Mouse (Mus musculus) kidney, embryonic 16.5 days (tissue): ENCODE measurements around the gene Stox2. TPM values are rescaled to one million over a fixed set of nuclear protein-coding genes. Genes with fewer than 3 reads are reported as not detected.

Source experiments
- ATAC-seq: fragments of 200-750 bp; cut with Nextera tagmentation; 2 replicates; pipeline ENCODE4 v1.8.0; 2017; ENCODE audit warnings: moderate TSS enrichment; ENCODE audit not compliant: low FRiP score, low TSS enrichment
- H3K27ac ChIP-seq: fragments of 300-500 bp; sonication (generic); 2 replicates; pipeline ENCODE4 v1.5.1; 2014; ENCODE audit warnings: low read length
- H3K27me3 ChIP-seq: fragments of 300-500 bp; sonication (generic); 2 replicates; pipeline ENCODE4 v1.6.1; 2014; ENCODE audit warnings: low read length, control low read depth, mixed read lengths; ENCODE audit not compliant: insufficient read depth
- H3K36me3 ChIP-seq: fragments of 300-500 bp; sonication (generic); 2 replicates; pipeline ENCODE4 v1.6.1; 2014; ENCODE audit warnings: low read length, control low read depth, mixed read lengths; ENCODE audit not compliant: insufficient read depth
- H3K4me1 ChIP-seq: fragments of 300-500 bp; sonication (generic); 2 replicates; pipeline ENCODE4 v1.6.1; 2014; ENCODE audit warnings: low read length, control low read depth, mixed read lengths; ENCODE audit not compliant: insufficient read depth
- H3K4me2 ChIP-seq: fragments of 300-500 bp; sonication (generic); replicated peaks from 2 replicates; pipeline ENCODE4 v1.6.1; 2014; ENCODE audit warnings: low read depth, low read length
- H3K4me3 ChIP-seq: fragments of 300-500 bp; sonication (generic); 2 replicates; pipeline ENCODE4 v1.5.1; 2014; ENCODE audit warnings: mild to moderate bottlenecking, low read length
- H3K9ac ChIP-seq: fragments of 300-500 bp; sonication (generic); replicated peaks from 2 replicates; pipeline ENCODE4 v1.6.1; 2014; ENCODE audit warnings: low read length
- H3K9me3 ChIP-seq: fragments of 300-500 bp; sonication (generic); 2 replicates; pipeline ENCODE4 v1.6.1; 2016; ENCODE audit warnings: low read length, control low read depth
- WGBS: fragments of 180-500 bp; shearing (Covaris S2); extraction: QIAGEN DNeasy Blood & Tissue Kit; methylation state at CpG from one replicate; pipeline ENCODE4 v1.1.7; 2014; 5-methylcytosine and 5-hydroxymethylcytosine counted together
- polyA plus RNA-seq: library from polyadenylated mRNA; unstranded; fragments of >200 nt; fragmentation: Nextera tagmentation; extraction: Ambion mirVana; gene quantifications from 2 replicates; pipeline ENCODE4 v1.2.1, GENCODE M21; 2015

The Stox2 gene
- polyA plus RNA-seq, 1 experiment from 2014 or later, result 9.4 TPM

- 92% methylated on average over 5 of the region's 5 CpGs for WGBS
- Histone ChIP-seq H3K9ac (no peak overlapping the region), H3K36me3 (no peaks in the 10 kb centered on the region), H3K9me3 (no peaks in the 10 kb centered on the region), H3K4me1 (peaks cover 24% of the 10 kb centered on the region), H3K27ac (no peak overlapping the region), H3K4me2 (no peak overlapping the region), H3K4me3 (no peak overlapping the region), H3K27me3 (no peaks in the 10 kb centered on the region)
- ATAC-seq, result no peak
Measured at GRCm38 (mm10) chr8:47384151-47384550, 62.0 kb downstream of the Stox2 start.

- H3K36me3 ChIP-seq, result no peaks in the 10 kb centered on the region
- ATAC-seq, result no peak
- no peaks in the 10 kb centered on the region for H3K9me3 ChIP-seq
- H3K4me3 ChIP-seq, result no peak overlapping the region
- no peak overlapping the region for H3K4me2 ChIP-seq
- H3K4me1 ChIP-seq, result peaks cover 23% of the 10 kb centered on the region
- 90% methylated on average over 9 of the region's 9 CpGs for WGBS
- H3K27ac ChIP-seq, result no peak overlapping the region
- no peaks in the 10 kb centered on the region for H3K27me3 ChIP-seq
- H3K9ac ChIP-seq, result no peak overlapping the region
Measured at GRCm38 (mm10) chr8:47383632-47384031, 62.5 kb downstream of the Stox2 start.

DNA sequence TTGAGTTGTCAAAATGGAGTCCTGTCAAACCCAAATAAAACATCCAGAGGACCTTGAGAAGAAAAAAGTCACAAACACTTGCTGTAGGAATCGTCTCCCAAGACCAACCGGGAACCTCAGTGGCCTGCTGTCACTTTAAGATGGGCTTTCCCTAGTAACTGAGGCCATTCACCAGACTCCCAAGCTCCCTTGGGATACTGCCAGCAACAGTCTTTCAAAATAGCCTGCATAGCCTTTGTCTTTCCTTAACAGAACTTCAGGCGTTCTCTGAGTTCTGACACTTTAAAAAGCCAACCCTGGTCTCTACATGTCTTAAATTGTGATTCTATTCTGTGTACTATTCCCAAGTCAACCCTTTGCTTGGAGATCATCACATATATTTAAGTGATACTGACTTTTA is 64.9 kb downstream of the Stox2 start:
- no peak overlapping the region for H3K9ac ChIP-seq
- no peaks in the 10 kb centered on the region for H3K36me3 ChIP-seq
- H3K9me3 ChIP-seq, result peaks cover 4% of the 10 kb centered on the region; the same call in 1 of the 2 replicates
- H3K27ac ChIP-seq, result peak overlapping the region; percentile 22
- no peak overlapping the region for H3K4me3 ChIP-seq
- WGBS, result 52% methylated on average over 3 of the region's 3 CpGs
- no peak for ATAC-seq
- H3K27me3 ChIP-seq, result no peaks in the 10 kb centered on the region
- H3K4me1 ChIP-seq, result peaks cover 14% of the 10 kb centered on the region; the same call in 1 of the 2 replicates
- H3K4me2 ChIP-seq, result no peak overlapping the region

DNA sequence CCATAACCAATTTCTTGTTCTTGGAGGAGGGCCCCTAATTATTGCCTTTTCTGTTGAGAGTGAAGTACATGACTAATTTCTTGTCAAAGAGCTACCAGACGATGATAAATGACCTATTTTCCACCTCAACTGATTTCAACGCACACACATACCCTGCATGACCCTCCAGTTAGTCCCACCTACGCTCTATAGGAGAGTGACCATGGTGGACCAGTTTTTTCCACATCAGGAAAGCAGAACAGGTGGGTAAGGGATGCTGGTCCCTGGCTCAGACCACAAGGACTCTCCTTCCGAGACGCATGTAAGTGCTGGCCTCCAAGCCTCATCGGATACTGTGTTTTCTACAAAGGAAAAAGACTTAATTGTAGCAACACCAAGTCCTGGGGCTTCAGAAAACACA is 65.4 kb downstream of the Stox2 start:
- ATAC-seq, result no peak
- Histone ChIP-seq H3K9me3 (peaks cover 4% of the 10 kb centered on the region; the same call in 1 of the 2 replicates), H3K27me3 (no peaks in the 10 kb centered on the region), H3K36me3 (0 out of 2 replicates have a peak, but pooled peaks cover 4% of the 10 kb centered on the region), H3K27ac (peak overlapping the region; percentile 31; the same call in 1 of the 2 replicates), H3K9ac (no peak overlapping the region), H3K4me1 (peaks cover 14% of the 10 kb centered on the region; the same call in 1 of the 2 replicates), H3K4me3 (no peak overlapping the region), H3K4me2 (no peak overlapping the region)
- WGBS, result 71% methylated on average over 6 of the region's 6 CpGs

GRCm38 (mm10) chr8:47380075-47380474 is 66.1 kb downstream of the Stox2 start:
- Histone ChIP-seq H3K27me3 (no peaks in the 10 kb centered on the region), H3K9me3 (peaks cover 4% of the 10 kb centered on the region; the same call in 1 of the 2 replicates), H3K9ac (no peak overlapping the region), H3K4me3 (no peak overlapping the region), H3K27ac (peak overlapping the region; percentile 31; the same call in 1 of the 2 replicates), H3K4me2 (no peak overlapping the region), H3K4me1 (peaks cover 14% of the 10 kb centered on the region; the same call in 1 of the 2 replicates), H3K36me3 (0 out of 2 replicates have a peak, but pooled peaks cover 4% of the 10 kb centered on the region)
- WGBS, result 55% methylated on average over 3 of the region's 3 CpGs
- ATAC-seq, result no peak

GRCm38 (mm10) chr8:47376651-47377050 is 69.5 kb downstream of the Stox2 start:
- no peak for ATAC-seq
- Histone ChIP-seq H3K4me1 (peaks cover 14% of the 10 kb centered on the region; the same call in 1 of the 2 replicates), H3K9me3 (peaks cover 8% of the 10 kb centered on the region), H3K9ac (no peak overlapping the region), H3K36me3 (peaks cover 6% of the 10 kb centered on the region), H3K4me2 (no peak overlapping the region), H3K4me3 (no peak overlapping the region), H3K27ac (no peak overlapping the region), H3K27me3 (no peaks in the 10 kb centered on the region)
- 95% methylated on average over 7 of the region's 7 CpGs for WGBS

- no peaks in the 10 kb centered on the region for H3K27me3 ChIP-seq
- no peak overlapping the region for H3K4me3 ChIP-seq
- no peak overlapping the region for H3K4me2 ChIP-seq
- no peak for ATAC-seq
- peaks cover 6% of the 10 kb centered on the region for H3K36me3 ChIP-seq
- H3K9ac ChIP-seq, result no peak overlapping the region
- WGBS, result 87% methylated on average over 7 of the region's 7 CpGs
- H3K27ac ChIP-seq, result no peak overlapping the region
- H3K4me1 ChIP-seq, result 0 out of 2 replicates have a peak, but pooled peaks cover 7% of the 10 kb centered on the region
- peaks cover 8% of the 10 kb centered on the region for H3K9me3 ChIP-seq
Measured at GRCm38 (mm10) chr8:47373757-47374156, 72.4 kb downstream of the Stox2 start.

- 46% methylated on average over 3 of the region's 3 CpGs for WGBS
- H3K4me1 ChIP-seq, result 0 out of 2 replicates have a peak, but pooled peaks cover 7% of the 10 kb centered on the region
- H3K9ac ChIP-seq, result no peak overlapping the region
- peaks cover 5% of the 10 kb centered on the region for H3K9me3 ChIP-seq
- ATAC-seq, result no peak
- H3K4me2 ChIP-seq, result no peak overlapping the region
- no peaks in the 10 kb centered on the region for H3K27me3 ChIP-seq
- no peak overlapping the region for H3K4me3 ChIP-seq
- peaks cover 6% of the 10 kb centered on the region for H3K36me3 ChIP-seq
- no peak overlapping the region for H3K27ac ChIP-seq
Measured at GRCm38 (mm10) chr8:47371539-47371938, 74.6 kb downstream of the Stox2 start.

DNA sequence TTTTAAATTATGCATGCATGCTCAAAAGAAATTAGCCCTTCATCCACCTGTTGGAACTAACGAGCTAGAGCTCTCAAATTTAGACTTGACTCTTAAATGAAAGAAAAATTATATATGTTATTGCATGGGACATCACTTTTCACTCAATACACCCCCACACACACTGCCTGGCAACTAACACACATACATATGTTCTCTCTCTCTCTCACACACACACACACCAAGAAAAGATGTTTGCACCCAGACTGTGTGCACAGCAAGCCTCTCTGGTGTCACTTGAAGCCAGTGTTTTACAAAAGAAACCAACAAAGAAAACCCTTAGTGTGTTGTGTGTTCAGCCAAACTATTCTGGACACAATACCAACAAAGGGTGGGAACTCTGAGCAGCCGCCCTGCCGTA is 75.1 kb downstream of the Stox2 start:
- Histone ChIP-seq H3K36me3 (peaks cover 6% of the 10 kb centered on the region), H3K9ac (no peak overlapping the region), H3K27ac (no peak overlapping the region), H3K27me3 (no peaks in the 10 kb centered on the region), H3K9me3 (peaks cover 4% of the 10 kb centered on the region), H3K4me1 (0 out of 2 replicates have a peak, but pooled peaks cover 7% of the 10 kb centered on the region), H3K4me3 (no peak overlapping the region), H3K4me2 (no peak overlapping the region)
- no peak for ATAC-seq
- 90% methylated on average over 3 of the region's 3 CpGs for WGBS

GRCm38 (mm10) chr8:47370421-47371080 is 75.6 kb downstream of the Stox2 start:
- Histone ChIP-seq H3K4me3 (no peak overlapping the region), H3K36me3 (peaks cover 2% of the 10 kb centered on the region), H3K4me2 (no peak overlapping the region), H3K27ac (no peak overlapping the region), H3K9me3 (peaks cover 4% of the 10 kb centered on the region), H3K9ac (no peak overlapping the region), H3K4me1 (0 out of 2 replicates have a peak, but pooled peaks cover 7% of the 10 kb centered on the region), H3K27me3 (no peaks in the 10 kb centered on the region)
- 24% methylated on average over 15 of the region's 15 CpGs for WGBS
- ATAC-seq, result peak; percentile 68; the same call in 1 of the 2 replicates
